Mouse (Mus musculus) frontal cortex, postnatal 36 days (tissue): ENCODE data around the gene Rere.
A peak's percentile ranks its signal among the peaks of the same experiment; 100 is the strongest.
"Not testable (repeated sequence)": the region's sequence is repeated elsewhere in the genome, so short reads cannot be mapped to it uniquely, and the experiment has no call there.

ENCODE experiments used
- DNase-seq, 2 experiments: peaks; one replicate each; pipeline ENCODE4 v3.0.0; 2022; ENCODE audit warnings: low spot score in 2 of 2

Gene Rere

DNA sequence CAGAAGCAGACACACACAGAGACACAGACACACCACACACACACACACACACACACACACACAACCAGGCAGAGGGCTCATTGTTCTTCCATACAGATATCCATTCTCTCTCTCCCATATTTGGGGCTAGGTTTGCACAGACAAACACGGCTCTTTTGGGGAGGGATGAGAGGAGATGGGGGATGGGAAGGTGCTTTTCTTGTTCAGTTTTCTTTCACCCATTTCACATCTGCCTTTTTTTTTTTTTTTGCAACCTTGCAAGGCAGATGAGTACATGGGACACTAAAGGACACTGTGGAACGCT lies 1.8 kb downstream of the Rere start:
- peak in 1 of 2 experiments; percentile 13 for DNase-seq

DNA sequence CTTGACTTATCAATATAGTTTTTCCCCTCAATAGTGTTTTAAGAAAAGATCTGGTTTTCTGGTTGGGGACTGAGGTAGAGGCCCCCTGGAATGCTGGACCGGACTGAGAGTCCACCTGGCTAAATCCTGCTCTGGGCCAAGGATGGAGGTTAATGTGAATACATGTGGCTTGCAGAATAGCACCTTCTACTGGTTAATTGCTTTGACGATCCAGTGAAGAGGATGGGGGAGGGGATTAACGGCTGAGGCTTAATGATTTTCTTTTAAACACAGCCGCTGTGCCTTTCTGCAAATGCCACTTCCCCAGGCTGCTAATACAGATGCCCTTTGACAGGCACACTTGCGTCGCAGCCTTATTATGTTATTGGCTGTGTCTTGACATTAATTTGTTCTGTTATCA lies 2.5 kb downstream of the Rere start:
- peak in 1 of 2 experiments; percentile 31 for DNase-seq

DNA sequence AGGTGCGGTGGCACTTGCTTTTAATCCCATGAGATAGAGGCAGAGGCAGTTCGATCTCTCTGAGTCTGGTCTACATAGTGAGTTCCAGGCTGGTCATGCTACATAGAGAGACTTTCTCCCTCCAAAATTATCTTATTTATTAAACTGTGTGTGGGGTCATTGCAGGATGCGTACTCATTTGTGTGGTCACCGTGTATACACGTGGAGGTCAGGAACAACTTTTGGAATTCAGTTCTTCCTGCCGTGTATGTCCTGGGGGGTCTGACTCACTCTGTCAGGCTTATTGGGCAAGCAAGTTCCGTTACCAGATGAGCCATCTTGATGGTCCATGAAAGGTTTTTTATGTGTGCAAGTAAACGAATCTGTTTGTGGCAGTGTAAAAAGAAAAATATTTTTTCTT lies 5.5 kb downstream of the Rere start:
- DNase-seq: no peak

DNA sequence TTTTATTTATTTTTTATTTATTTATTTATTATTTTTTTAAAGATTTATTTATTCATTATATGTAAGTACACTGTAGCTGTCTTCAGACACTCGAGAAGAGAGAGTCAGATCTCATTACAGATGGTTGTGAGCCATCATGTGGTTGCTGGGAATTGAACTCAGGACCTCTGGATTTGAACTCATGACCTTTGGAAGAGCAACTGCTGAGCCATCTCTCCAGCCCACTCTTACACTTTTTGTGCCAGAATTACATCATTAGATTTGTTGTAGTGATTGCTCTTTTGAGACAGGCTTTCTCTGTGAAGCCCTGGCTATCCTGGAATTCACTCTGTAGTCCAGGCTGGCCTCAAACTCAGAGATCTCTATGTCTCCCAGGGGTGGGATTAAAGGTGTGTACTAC lies 6.0 kb downstream of the Rere start:
- DNase-seq: not testable (repeated sequence)

DNA sequence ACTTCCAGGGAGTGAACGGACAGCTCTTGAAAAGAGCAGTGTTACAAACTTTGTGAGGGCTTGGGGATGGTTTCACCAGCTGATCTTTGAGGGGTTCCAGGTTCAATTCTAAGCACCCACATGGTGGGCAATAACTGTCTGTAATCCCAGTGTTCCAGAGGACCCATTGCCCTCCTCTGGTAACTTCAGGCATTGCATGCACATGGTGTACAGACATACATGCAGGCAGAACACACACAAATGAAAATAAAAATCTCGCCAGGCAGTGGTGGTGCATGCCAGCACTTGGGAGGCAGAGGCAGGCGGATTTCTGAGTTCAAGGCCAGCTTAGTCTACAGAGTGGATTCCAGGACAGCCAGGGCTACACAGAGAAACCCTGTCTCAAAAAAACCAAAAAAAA lies 10.5 kb downstream of the Rere start:
- no peak for DNase-seq

- no peak for DNase-seq
Measured at GRCm38 (mm10) chr4:150294870-150295269, 13.4 kb downstream of the Rere start.

- no peak for DNase-seq
Measured at GRCm38 (mm10) chr4:150295966-150296365, 14.5 kb downstream of the Rere start.

DNA sequence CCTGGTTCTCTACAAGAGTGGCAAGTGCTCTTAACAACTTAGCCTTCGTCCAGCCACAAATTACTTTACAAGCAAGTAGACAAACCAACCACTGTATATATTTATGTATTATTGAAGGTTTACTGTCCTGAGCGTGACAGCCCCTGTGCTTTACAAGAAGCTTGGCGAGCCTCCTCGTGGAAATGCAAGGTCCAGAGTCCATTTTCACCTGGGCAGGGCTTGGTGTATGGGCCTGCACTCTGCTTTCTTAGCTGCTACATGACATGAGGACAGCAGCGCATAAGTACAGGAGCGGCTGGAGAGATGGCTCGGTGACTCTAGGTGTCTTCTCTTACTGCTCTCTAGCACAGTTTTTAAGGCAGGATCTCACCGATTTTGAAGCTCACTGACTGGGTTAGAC lies 21.3 kb downstream of the Rere start:
- no peak for DNase-seq

GRCm38 (mm10) chr4:150306701-150307100 lies 25.3 kb downstream of the Rere start:
- DNase-seq: no peak

DNA sequence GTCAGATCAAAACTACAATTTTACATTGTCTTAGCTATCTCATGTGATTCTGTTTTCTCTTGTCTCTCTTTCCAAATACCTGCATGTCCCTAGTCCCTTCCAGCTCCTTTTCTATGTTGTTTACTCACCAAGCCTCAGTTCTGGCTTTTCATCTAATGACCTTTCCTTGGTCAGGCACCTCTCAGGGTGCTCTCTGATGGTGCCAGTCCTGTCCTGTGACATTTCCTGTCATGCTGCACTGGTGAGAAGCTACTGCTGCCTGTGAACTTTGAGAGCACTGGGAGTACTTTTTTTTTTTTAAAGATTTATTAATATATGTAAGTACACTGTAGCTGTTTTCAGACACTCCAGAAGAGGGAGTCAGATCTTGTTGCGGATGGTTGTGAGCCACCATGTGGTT lies 25.8 kb downstream of the Rere start:
- no peak for DNase-seq

GRCm38 (mm10) chr4:150311431-150311830 lies 30.0 kb downstream of the Rere start:
- DNase-seq: no peak

- no peak for DNase-seq
Measured at GRCm38 (mm10) chr4:150312646-150313045, 31.2 kb downstream of the Rere start.

GRCm38 (mm10) chr4:150315301-150315700 lies 33.9 kb downstream of the Rere start:
- DNase-seq: no peak

GRCm38 (mm10) chr4:150316546-150316945 lies 35.1 kb downstream of the Rere start:
- no peak for DNase-seq

GRCm38 (mm10) chr4:150325046-150325801 lies 43.8 kb downstream of the Rere start:
- no peak for DNase-seq

GRCm38 (mm10) chr4:150326005-150326404 lies 44.6 kb downstream of the Rere start:
- no peak for DNase-seq

GRCm38 (mm10) chr4:150327476-150327875 lies 46.0 kb downstream of the Rere start:
- DNase-seq: no peak

DNA sequence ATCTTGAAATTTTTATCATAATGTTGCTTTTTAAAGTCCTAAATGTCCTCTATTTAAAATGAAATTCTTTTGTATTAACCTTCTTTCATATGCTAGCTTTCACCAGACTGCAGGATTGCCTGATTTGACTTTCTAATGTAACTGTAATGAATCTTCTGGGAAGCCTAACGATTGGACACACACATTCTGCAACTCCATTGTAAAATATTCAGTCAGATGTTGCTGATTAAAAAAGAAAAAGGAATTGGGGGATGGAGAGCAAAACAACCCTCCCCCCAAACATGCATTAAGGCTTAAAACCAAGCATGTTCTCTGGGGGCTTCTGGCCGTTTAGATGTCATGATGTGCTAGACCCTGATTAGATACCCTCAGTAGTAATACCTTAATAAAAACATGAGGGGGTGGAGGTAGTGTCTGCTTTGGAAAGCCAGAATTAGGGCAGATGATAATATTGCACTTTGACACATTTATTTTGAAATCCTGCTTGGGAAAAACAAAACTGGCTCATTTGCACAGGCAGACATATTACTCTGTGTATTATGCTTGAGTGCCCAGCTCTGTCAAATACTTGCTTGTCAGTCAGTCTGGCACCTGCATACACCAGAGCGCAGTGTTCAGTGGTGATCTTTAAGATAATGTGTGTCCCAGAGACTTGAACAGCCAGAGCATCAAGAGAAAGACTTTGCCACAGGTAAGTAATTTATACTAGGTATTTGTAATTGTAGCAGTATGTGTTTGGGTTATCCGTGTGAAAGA lies 52.7 kb downstream of the Rere start:
- DNase-seq: no peak

GRCm38 (mm10) chr4:150337260-150337659 lies 55.8 kb downstream of the Rere start:
- no peak for DNase-seq

DNA sequence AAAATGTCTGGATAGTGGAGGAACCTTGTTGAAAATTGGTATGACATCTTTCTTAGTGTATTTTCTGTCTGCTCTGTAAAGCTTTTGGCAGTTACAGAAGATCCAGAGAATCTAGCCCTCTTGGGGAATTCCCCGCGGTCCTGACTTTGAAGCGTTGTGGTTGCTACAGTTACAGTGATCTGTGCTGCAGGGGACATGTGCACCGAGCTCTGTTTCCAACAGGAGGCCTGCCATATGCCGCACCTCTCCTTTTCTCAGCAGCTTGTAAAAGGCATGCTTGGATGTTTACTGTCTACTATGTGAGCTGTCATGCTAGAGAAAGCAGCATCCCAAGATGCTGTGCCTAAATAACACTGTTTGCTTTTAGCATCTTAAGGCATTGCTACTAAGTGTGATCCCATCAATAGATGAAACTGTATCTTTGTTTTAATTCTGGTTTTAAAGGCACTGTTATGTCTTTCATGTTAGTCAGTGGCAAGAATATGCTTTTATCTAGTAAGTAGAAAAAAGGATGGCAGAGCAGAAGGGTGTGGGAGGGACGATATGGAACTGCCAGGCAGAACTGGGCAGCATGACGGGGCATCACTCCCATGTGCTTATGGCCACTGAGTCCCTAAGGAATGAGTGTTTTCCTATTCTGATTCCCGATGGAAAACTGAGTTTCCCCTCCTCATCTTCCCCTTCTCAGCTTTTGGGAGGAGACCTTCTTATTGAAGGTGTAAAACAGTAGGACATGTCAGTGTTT lies 57.6 kb downstream of the Rere start:
- peak; percentile 46 to 73 for DNase-seq

DNA sequence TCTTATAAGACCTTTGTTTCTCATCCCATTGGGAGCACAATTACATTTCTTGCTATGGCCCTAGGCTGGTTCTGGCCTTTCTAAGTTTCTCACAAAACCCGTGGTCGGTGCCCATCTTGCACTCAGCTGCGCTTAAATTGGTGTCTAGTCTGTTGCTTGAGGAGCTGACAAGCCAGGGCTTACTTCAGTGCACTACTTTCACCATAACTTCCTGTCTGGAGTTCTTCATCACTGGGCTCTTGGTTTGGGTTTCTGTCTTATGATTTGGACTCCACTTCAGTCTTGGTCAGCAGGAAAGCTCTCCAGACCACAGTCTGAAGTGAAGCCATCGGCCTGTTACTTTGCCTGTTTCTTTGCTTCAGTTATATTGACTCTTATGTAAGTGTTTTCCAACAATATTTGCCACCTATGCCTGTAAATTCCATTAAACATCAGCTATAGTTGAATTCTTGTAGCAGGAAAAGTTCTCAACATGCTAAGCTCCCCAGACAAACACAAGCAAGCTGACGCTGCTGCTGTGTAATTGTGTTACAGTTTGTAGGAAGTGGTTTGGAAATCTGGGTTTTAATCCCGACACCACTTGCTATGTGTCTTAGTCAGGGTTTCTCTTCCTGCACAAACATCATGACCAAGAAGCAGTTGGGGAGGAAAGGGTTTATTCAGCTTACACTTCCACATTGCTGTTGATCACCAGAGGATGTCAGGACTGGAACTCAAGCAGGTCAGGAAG lies 59.5 kb downstream of the Rere start:
- no peak for DNase-seq

- DNase-seq: no peak
Measured at GRCm38 (mm10) chr4:150344526-150344925, 63.1 kb downstream of the Rere start.
